Mouse (Mus musculus) forebrain, embryonic 10.5 days (tissue): ENCODE results near the gene Ctsa. TPM values are rescaled to one million over a fixed set of nuclear protein-coding genes. Genes with fewer than 3 reads are reported as not detected.

Source experiments
- DNase-seq: peaks from one replicate; pipeline ENCODE4 v3.0.0-alpha.2; 2017; ENCODE audit warnings: low spot score; ENCODE audit errors: extremely low spot score
- H3K27ac ChIP-seq: fragments of 300-500 bp; sonication (generic); 2 replicates; pipeline ENCODE4 v1.5.1; 2016; ENCODE audit warnings: mild to moderate bottlenecking
- H3K27me3 ChIP-seq: fragments of 300-500 bp; sonication (generic); 2 replicates; pipeline ENCODE4 v1.6.1; 2016; ENCODE audit warnings: mild to moderate bottlenecking; ENCODE audit not compliant: poor library complexity, severe bottlenecking
- H3K36me3 ChIP-seq: fragments of 300-500 bp; sonication (generic); replicated peaks from 2 replicates; pipeline ENCODE4 v1.6.1; 2016; ENCODE audit warnings: mild to moderate bottlenecking, moderate library complexity
- H3K4me1 ChIP-seq: fragments of 300-500 bp; sonication (generic); 2 replicates; pipeline ENCODE4 v1.6.1; 2016
- H3K4me3 ChIP-seq: fragments of 300-500 bp; sonication (generic); 2 replicates; pipeline ENCODE4 v1.5.1; 2016; ENCODE audit warnings: mild to moderate bottlenecking, moderate library complexity
- H3K9me3 ChIP-seq: fragments of 300-500 bp; sonication (generic); 2 replicates; pipeline ENCODE4 v1.6.1; 2016; ENCODE audit warnings: mild to moderate bottlenecking, moderate library complexity
- WGBS: fragments of 180-500 bp; shearing (Covaris S2); methylation state at CpG from one replicate; pipeline ENCODE4 v1.1.7; 2016; 5-methylcytosine and 5-hydroxymethylcytosine counted together
- polyA plus RNA-seq: library from polyadenylated mRNA; unstranded; fragments of >200 nt; fragmentation: Nextera tagmentation; extraction: Ambion mirVana; gene quantifications from 2 replicates; pipeline ENCODE4 v1.2.1, GENCODE M21; 2016

Ctsa gene
- polyA plus RNA-seq, result 77.8 and 80.4 TPM in 2 replicates

DNA sequence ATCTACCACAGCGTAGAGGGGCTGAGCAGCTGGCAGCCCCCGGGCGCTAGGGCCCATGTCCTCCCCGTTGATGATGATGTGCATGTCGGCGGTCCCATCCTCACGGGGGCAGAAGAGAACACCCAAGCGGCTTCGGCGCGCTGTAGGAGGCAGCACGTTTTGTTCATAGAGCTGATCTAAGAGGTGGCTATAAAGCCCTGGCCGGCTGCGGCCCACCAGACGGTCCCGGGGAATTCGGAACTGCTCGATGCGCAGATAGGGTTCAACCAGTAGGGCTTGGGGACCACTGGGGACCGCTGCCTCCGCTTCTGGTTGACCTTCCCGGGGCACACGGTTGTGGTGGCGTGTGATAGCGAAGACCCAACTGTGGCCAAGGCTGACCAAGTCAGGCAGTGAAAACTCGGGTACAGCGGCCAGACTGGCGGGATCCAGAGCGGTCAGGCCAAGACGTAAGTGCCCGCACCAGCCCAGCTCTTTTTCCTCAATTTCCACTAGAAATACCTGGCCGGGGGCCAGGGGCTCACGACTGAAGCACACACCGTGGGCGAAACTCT lies at the start of gene Ctsa:
Ctsa (plus strand) TSS at position 126 of the 554 bp plus-strand sequence.
- Histone ChIP-seq H3K27ac (peak within 1 kb of the TSS; percentile 86), H3K27me3 (peaks cover 6% of the 10 kb centered on the region; the same call in 1 of the 2 replicates), H3K4me3 (peak within 1 kb of the TSS; percentile 85), H3K9me3 (no peaks in the 10 kb centered on the region), H3K36me3 (peaks cover 32% of the 10 kb centered on the region), H3K4me1 (peaks cover 29% of the 10 kb centered on the region)
- 1% methylated on average over 35 of the region's 35 CpGs for WGBS
- peak; percentile 65 for DNase-seq

DNA sequence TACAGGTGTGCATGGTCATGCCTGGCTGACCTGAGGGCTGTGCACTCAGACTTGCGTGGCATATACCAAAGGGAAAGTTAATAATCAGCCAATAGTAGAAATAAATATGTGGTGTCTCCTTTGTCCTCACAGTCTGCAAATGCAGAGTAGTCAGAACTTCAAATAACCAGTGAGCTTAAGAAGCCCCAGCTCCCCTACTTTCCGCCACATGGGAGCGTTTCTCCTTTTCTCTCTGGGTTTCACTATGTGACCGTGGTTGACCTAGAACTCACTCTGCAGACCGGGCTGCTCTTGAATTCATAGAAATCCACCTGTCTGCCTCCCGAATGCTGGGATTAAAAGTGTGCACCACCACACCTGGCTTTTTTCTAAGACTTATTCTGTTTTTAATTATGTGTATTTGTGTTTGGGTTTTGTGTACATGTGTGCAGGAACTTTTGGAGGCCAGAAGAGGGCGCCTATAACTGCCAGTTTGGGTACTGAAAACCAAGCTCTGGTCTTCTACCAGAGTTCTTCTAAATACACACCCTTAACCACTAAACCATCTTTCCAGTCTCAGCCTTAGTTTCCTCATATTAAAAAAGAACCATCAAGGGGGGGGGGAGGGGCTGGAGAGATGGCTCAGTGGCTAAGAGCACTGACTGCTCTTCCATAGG lies 48.6 kb upstream of the Ctsa start:
- Histone ChIP-seq H3K27ac (no peak overlapping the region), H3K4me1 (peaks cover 35% of the 10 kb centered on the region), H3K4me3 (no peak overlapping the region), H3K9me3 (no peaks in the 10 kb centered on the region), H3K36me3 (peaks cover 6% of the 10 kb centered on the region), H3K27me3 (peaks cover 24% of the 10 kb centered on the region)
- 74% methylated on average over 7 of the region's 7 CpGs for WGBS
- no peak for DNase-seq

DNA sequence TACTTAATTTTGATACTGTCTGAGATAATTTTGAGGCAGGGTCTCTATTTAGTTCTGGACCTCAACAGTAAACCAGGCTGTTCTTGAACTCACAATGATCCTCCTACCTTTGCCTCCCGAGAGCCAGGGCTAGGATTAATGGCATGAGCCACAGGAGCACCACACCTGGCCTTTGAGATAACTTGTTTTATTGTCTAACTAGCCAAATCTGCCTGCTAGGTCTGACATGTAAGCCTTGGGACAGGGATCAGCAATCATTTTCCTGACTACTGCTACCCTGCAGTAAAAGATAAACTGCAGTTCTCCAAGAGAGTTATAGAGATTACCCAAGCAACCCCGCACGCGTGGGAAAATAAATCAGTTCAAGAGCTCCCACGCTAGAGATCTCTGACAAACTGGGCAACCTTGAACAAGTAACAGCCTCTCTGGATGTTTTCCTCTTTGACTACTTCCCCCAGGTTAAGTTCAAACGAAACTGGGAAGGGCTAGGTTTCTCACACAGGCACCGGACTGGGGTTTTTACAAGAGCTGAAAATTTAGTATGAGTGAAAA lies 47.7 kb upstream of the Ctsa start:
- Histone ChIP-seq H3K27me3 (peaks cover 24% of the 10 kb centered on the region), H3K4me1 (peaks cover 36% of the 10 kb centered on the region), H3K36me3 (peaks cover 11% of the 10 kb centered on the region), H3K4me3 (peak overlapping the region; percentile 79), H3K9me3 (no peaks in the 10 kb centered on the region), H3K27ac (peak overlapping the region; percentile 88)
- WGBS, result 21% methylated on average over 7 of the region's 7 CpGs
- DNase-seq, result no peak

DNA sequence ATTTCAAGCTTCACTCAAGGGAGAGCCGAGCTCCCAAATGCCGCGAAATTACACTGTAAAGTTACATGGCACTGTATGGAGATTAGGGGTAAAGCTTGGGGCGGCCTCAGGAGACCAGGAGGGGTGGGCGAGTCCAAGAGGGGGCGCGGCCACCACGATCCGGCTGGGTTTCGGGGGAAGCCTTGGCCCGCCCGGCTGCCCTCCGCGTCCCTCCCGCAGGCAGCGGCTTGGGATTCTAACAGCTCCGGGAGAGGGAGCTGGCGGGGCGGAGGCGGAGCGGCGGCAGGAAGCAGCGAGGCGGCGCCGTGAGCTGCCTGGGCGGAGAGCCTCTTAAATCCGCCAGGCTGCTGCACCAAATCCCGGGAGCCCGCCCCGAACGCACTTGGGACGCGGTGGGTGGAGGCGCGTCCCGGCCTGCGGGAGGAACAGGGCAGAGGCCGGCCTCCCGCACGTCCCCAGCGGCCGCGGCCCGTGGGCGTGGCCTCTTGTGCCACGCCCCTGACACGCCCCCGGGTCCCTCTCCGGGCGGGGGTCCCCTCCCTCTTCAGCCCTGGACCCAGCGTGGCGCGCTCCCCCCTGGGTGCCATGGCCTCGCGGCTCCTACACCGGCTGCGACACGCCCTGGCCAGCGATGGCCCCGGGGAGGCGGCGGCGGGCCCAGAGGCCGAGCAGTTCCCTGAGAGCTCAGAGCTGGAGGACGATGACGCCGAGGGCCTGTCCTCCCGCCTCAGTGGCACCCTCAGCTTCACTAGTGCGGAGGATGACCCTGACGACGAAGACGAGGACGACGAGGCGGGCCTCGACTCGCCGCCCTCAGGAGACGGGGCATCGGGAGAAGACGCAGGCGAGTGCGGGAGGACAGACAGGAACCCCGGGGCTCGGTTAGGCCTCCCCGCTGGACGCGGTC lies 46.9 kb upstream of the Ctsa start, which contains the start of gene Snx21:
Snx21 (plus strand) TSS at position 343 of the 907 bp plus-strand sequence.
- Histone ChIP-seq H3K4me3 (peak within 1 kb of the TSS; percentile 79), H3K27ac (peak within 1 kb of the TSS; percentile 88), H3K4me1 (peaks cover 36% of the 10 kb centered on the region), H3K27me3 (peaks cover 24% of the 10 kb centered on the region), H3K9me3 (no peaks in the 10 kb centered on the region), H3K36me3 (peaks cover 19% of the 10 kb centered on the region)
- WGBS, result under 1% methylated on average over 86 of the region's 89 CpGs
- DNase-seq, result peak; percentile 83

DNA sequence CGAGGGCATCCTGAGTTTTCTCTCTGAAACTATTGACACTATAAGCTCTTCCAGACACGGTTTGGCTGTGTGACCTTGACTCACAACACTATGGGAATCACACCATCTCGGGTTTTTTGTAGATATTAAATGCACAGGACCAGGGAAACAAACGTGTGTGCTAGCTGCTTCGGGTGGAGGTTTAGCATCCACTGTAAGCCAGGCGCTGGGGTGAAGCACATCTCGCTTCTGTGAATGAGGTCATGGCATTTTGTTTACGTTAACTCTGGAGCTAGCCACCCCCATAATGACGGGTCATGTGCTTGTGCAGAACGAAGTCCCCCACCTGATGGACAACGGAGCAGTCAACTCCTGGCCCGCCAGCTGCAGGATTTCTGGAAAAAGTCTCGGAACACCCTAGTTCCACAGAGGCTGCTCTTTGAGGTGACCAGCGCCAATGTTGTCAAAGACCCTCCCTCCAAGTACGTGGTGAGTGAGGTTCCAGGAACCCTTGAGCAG lies 46.2 kb upstream of the Ctsa start:
- H3K9me3 ChIP-seq, result no peaks in the 10 kb centered on the region
- H3K27me3 ChIP-seq, result peaks cover 24% of the 10 kb centered on the region
- H3K27ac ChIP-seq, result peak overlapping the region; percentile 88
- H3K36me3 ChIP-seq, result peaks cover 26% of the 10 kb centered on the region
- peak overlapping the region; percentile 79 for H3K4me3 ChIP-seq
- peaks cover 36% of the 10 kb centered on the region for H3K4me1 ChIP-seq
- no peak for DNase-seq
- 7% methylated on average over 15 of the region's 15 CpGs for WGBS

DNA sequence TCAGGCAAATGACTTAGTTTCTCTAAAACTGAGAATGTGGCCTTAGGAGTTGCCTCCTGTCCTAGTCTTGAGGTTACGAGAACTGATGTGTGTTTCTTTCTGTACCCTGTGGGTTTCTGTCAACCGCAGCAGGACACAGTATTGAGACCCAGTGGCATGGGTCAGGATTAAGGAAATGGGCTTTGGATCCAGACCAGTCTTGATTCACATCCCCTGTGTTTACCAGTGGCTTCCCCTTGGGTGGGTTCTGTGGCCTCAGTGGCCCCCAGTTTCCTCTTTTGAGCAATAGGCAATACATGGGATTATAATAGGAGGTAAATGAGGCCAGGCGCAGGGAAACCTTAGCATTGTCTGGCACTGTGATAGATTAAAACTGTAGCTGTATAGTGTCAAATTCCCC lies 45.6 kb upstream of the Ctsa start:
- peak overlapping the region; percentile 79; the same call in 1 of the 2 replicates for H3K4me3 ChIP-seq
- H3K36me3 ChIP-seq, result peaks cover 32% of the 10 kb centered on the region
- no peak for DNase-seq
- 86% methylated on average over 3 of the region's 3 CpGs for WGBS
- peaks cover 36% of the 10 kb centered on the region for H3K4me1 ChIP-seq
- no peaks in the 10 kb centered on the region for H3K9me3 ChIP-seq
- H3K27me3 ChIP-seq, result peaks cover 24% of the 10 kb centered on the region
- no peak overlapping the region for H3K27ac ChIP-seq

DNA sequence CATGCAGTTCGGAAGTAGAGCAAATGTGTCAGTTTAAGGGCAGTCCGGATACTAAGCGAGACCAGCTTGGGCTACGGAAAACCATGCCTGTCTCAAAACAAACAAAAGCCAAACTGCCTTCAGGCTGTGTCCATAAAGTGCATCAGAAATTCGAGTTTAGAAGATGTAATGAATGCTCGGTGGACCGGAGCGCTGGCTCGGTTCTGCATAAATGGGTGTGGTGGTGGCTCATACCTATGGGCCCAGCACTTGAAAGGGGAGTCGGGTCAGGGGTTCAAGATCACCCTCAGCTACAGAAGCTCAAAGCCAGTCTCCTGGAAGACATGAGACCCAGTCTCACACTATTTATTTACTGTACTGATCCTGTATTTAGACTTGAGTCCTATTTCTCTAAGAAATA lies 44.9 kb upstream of the Ctsa start:
- H3K4me3 ChIP-seq, result no peak overlapping the region
- DNase-seq, result no peak
- H3K9me3 ChIP-seq, result no peaks in the 10 kb centered on the region
- H3K36me3 ChIP-seq, result peaks cover 40% of the 10 kb centered on the region
- no peak overlapping the region for H3K27ac ChIP-seq
- WGBS, result 89% methylated on average over 10 of the region's 10 CpGs
- H3K4me1 ChIP-seq, result peaks cover 36% of the 10 kb centered on the region
- H3K27me3 ChIP-seq, result peaks cover 24% of the 10 kb centered on the region

DNA sequence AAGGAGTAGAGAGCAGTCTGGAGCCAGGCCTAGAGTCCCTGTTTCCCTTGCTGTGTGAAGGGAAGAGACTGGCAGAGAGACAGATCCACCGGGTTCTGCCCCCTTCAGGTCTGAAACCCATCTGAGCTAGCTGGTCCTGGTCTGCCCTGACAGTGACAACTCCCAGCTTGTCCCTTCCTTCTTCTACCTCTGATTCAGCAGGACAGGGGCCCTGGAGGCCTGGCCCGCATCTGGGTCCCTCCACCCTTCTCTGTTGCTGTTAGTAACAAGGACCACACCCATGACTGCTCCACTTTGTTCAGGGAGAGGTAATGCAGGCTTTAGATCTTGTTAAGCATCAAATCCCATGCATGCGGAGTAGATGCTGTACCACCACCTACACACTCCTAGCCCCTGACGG lies 44.3 kb upstream of the Ctsa start:
- WGBS, result 73% methylated on average over 4 of the region's 4 CpGs
- Histone ChIP-seq H3K27ac (no peak overlapping the region), H3K36me3 (peaks cover 46% of the 10 kb centered on the region), H3K4me3 (no peak overlapping the region), H3K27me3 (peaks cover 24% of the 10 kb centered on the region), H3K4me1 (peaks cover 38% of the 10 kb centered on the region), H3K9me3 (no peaks in the 10 kb centered on the region)
- no peak for DNase-seq

DNA sequence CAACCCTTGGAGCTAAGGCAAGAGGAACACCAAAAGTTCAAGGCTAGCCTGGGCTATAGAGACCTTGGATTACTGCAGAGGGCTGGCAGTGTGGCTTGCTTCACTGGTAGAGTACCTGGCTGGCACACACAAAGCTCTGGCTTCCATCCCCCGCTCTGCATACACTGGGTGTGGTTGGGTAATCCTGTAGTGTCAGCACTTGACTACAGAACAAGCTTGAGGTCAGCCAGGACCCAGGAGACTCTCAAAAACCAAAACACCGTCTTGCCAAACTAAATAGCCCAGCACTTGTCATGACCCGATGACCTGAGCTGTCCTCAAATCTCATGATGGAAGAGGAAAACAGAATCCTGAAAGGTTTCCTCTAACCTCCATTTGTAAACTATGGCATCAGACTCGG lies 42.2 kb upstream of the Ctsa start:
- whole genome bisulfite sequencing, result 91% methylated on average over 4 of the region's 4 CpGs
- no peak for DNase-seq
- no peaks in the 10 kb centered on the region for H3K9me3 ChIP-seq
- H3K36me3 ChIP-seq, result peaks cover 64% of the 10 kb centered on the region
- H3K27ac ChIP-seq, result no peak overlapping the region
- H3K4me3 ChIP-seq, result no peak overlapping the region
- H3K4me1 ChIP-seq, result peaks cover 29% of the 10 kb centered on the region
- H3K27me3 ChIP-seq, result peaks cover 14% of the 10 kb centered on the region

DNA sequence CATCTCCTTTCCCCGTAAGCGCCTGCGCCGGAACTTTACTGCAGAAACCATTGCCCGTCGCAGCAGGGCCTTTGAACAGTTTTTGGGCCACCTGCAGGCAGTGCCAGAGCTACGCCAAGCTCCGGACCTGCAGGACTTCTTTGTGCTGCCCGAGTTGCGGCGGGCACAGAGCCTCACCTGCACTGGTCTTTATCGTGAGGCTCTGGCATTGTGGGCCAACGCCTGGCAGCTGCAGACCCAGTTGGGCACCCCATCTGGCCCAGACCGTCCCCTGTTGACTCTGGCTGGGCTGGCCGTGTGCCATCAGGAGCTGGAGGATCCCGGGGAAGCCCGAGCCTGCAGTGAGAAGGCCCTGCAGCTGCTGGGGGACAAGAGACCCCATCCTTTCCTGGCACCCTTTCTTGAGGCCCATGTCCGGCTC lies 40.8 kb upstream of the Ctsa start:
- Histone ChIP-seq H3K27me3 (peaks cover 3% of the 10 kb centered on the region), H3K36me3 (peaks cover 78% of the 10 kb centered on the region)
- WGBS, result 91% methylated on average over 18 of the region's 18 CpGs

DNA sequence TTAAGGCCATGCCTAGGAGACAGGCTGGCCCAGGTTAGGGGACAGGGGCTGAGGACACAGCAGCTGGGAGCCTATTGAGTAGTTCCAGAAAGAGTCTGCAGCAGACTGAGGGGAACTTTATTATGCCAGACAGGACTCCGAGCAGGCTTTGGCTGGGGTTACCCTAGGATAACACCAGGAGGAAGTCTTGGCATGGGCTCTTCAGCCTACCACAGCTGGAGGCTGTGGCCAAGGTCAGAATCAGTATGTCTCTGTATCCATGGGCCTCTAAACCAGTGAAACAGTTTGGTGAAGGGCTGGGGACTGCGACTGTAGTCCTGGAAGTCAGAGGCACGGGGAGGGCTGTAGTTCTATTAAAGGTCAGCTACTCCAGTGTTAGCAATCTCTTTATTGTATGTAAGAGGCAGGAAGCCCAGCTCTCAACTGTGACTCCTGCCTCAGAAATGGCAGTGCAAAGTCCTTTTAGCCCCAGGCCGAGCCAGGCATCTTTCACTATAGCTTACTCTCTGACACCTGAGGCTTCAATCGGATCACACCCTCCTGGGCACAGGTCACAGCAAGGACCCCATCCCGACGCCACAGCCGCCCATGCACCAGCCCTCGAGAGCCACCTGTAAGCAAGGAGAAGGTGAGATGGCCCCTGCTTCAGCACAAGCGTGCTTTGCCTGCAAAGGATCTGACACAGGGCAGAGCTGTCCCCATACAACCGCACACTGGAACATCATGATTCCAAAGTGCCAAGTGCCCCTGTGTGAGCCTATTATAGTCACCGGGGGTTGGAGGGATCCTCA lies 40.1 kb upstream of the Ctsa start:
- DNase-seq, result no peak
- H3K4me1 ChIP-seq, result peaks cover 12% of the 10 kb centered on the region
- H3K9me3 ChIP-seq, result no peaks in the 10 kb centered on the region
- H3K27me3 ChIP-seq, result no peaks in the 10 kb centered on the region
- WGBS, result 94% methylated on average over 12 of the region's 12 CpGs
- no peak overlapping the region for H3K4me3 ChIP-seq
- H3K27ac ChIP-seq, result no peak overlapping the region
- H3K36me3 ChIP-seq, result peaks cover 83% of the 10 kb centered on the region

More for the DNA sequence above, 40.8 kb upstream of the Ctsa start:
- Histone ChIP-seq H3K27ac (no peak overlapping the region), H3K4me1 (peaks cover 15% of the 10 kb centered on the region), H3K9me3 (no peaks in the 10 kb centered on the region), H3K4me3 (no peak overlapping the region)
- no peak for DNase-seq

DNA sequence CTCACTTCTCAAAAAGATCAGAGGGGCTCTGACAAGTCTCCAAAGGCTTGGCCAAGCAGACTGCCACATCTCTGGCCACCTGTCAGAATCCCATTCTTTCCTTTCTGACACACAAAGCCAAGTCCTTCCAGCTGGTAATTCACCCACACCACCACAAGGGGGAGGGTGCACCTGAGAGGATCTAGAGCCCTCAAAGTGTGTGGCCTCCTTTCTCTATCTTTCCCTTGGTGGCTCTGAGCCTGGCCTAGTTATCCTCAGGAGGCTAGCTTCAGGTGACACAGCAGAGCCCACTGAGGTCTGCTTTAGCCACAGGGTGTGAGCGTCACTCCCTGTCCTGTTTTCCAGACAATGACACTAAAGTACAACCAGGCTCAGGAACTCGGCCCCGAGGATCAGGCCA lies 39.4 kb upstream of the Ctsa start:
- Histone ChIP-seq H3K36me3 (peaks cover 90% of the 10 kb centered on the region), H3K27me3 (no peaks in the 10 kb centered on the region), H3K9me3 (no peaks in the 10 kb centered on the region), H3K4me3 (no peak overlapping the region), H3K4me1 (peaks cover 11% of the 10 kb centered on the region), H3K27ac (no peak overlapping the region)
- DNase-seq, result peak; percentile 44
- WGBS, result 90% methylated on average over 3 of the region's 3 CpGs
